Mouse (Mus musculus): ENCODE measurements around the gene Susd6. TPM values are rescaled to one million over a fixed set of nuclear protein-coding genes. Genes with fewer than 3 reads are reported as not detected.

The Susd6 gene
- total RNA-seq, 2 experiments from 2014 or later: 32.4 to 32.5 TPM

DNA sequence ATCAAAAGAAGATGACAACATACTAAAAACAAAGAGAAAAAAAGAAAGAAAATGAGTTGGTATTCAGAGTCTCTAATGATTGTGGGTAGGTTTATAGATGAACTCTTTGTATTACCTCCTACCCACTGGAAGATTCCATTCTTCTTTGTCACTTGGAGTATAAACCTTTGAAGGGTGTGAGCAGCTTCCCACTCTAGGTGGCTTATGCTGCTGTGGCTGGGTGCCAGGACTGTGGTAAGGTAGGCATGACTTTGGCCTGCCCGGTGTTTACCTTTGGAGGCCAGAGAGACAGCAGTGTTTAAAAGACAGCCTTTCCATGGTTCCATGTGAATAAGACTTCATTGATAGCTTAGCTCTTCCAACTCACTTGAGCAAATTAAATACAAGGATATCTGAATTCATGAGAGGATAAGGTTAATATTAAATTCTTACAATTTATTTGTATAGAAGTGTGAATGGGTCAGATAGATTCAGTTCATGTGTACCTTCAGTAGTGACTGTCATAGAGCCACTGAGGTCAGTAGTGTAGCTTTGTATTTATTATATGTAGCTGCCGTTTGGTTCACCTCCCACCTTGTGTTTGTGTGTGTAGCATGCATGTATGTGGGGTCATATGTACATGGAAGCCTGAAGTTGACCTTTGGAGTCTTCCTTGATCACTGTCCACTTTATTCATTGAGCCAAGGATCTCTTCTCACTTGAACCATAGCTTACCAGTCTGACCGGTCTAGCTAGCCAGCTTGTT lies 44.0 kb downstream of the Susd6 start:
- no peak for DNase-seq (ENCODE audit: low spot score in 2 of 2)

DNA sequence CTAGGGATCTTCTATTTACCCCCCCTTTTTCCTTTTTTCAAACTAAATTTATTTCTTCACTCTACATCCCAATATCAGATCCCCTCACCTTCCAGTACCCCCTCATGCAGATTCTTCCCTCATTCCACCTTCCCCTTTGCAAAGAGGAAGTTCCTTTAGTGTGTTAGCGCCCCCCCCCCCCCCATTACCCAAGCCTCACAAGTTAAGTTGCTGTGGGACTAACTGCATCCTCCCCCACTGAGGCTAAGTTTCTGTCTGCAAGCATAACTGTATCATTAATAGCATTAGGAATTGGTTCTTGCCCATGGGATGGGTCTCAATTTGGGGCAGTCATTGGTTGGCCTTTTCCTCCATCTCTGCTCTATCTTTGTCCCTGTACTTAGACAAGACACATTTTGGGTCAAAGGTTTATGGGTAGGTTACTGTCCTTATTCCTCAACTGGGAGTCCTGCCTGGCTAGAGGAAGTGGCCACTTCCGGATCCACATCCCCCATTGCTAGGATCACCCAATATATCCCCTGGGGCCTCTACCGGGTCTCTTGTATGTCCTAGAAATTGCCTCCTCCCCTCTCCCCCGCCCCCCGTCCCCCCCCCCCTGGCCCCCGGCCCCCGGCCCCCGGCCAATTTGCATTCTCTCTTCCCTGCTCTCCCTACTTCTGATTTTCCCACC lies 44.7 kb downstream of the Susd6 start:
- DNase-seq (ENCODE audit: low spot score in 2 of 2): no peak

DNA sequence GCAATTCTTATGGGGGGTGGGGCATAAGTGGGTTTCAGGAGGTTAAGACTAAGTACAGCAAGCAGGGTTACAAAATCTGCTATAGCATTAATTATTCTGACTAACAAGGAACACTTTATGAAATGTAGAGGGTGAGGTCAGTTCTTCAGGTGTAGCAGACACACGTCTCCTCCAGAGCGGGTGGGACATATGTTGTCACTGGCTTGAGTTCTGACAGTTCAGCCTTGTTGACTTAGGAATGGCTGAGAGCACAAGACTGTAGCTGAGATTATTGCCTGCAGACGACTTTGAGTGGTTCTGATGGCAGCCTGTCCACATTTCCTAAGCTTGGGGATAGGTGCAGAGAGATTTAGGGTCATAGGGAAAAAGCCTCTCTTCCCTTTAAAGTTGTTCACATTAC lies 47.3 kb downstream of the Susd6 start:
- DNase-seq (ENCODE audit: low spot score in 2 of 2): no peak

DNA sequence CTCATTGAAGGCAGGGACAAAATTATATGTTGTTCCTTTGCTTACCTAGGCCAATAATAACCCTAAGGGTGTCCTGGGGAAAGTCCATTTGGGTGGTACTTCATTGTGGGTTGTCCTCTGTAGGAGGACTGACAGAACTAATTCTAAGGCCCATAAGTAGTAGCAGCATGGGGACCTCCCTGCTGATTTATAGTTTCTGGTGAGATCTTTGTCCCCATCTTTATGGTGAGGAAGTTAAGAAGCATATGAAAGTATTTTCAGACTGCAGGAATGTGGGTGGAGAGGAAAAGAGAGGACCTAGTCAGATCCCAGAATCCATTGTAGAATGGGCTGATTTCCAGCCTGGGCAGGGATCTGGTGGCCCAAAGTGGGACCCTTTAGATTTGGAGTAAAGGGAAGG lies 48.0 kb downstream of the Susd6 start:
- DNase-seq (ENCODE audit: low spot score in 2 of 2): no peak

DNA sequence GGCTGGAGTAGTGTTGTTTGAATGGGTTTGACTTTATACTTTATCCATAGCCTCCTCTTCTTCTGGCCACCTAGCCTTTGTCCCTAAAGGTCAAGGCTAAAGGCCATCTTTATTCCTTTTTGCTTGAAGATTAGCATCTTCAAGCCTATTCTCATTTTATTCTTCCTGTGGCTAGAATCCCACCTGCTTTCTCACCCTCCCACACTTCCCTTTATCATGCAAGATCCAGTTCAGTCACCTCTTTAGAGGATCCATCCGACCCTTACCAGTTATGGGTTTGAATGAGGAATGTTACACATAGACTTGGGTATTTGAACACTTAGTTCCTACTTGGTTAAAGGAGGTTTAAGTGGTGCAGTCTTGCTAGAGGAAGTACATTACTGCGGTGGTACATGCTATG lies 48.5 kb downstream of the Susd6 start:
- no peak for DNase-seq (ENCODE audit: low spot score in 2 of 2)

DNA sequence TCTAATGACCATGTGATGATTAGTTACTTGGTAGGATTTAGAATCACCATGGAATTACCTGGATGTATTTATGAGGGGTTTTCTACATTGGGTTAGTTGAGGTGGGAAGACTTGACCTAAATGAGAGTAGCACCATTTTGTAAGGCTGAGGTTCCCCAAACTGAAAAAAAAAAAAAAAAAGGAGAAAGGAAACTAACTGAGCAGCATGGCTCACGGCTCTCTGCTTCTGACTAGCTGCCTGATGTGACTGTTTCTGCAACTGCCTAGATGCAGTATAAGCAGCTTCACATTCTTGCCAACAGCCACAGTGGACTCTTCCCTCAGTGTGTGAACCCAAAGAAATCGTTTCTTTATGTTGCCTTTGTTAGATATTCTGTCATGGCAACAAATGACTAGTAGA lies 49.3 kb downstream of the Susd6 start:
- no peak for DNase-seq (ENCODE audit: low spot score in 2 of 2)

DNA sequence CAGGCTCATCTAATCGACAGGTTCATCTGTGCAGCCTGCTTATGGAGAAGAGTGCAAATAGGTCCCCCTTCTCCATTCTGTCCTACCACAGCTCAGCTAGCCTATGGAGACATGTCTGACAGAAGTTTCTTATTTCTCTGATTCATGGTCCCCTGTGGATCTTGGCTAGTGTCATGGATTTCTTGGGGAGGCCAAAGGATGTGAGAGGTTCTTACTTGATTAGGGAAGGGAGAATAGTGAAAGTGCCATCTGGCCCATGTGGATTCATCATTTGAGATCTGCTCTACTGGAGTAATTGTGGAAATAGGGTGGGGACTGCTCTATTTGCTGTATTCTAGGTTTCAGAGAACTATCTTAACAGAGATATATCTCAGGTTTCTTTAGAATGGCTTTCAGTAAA lies 51.3 kb downstream of the Susd6 start:
- DNase-seq (ENCODE audit: low spot score in 2 of 2): no peak

DNA sequence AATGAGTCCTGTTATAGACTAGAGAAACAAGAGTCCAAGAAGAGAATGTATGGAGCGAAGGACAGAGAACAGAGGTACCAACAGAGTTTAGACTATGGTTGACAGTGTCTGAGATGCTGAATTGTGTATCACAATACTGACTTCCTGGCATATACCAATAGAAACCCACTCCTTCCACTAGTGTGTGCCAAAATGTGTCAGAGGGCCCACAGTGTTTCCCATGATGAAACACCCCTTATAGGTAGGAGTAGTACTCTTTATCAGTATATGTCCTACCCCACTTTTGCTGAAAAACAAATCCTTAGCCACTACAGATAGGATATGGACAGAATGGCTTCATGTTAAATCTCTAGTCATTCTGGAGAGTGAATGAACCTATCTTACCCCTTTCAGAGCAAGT lies 52.3 kb downstream of the Susd6 start:
- no peak for DNase-seq (ENCODE audit: low spot score in 2 of 2)

DNA sequence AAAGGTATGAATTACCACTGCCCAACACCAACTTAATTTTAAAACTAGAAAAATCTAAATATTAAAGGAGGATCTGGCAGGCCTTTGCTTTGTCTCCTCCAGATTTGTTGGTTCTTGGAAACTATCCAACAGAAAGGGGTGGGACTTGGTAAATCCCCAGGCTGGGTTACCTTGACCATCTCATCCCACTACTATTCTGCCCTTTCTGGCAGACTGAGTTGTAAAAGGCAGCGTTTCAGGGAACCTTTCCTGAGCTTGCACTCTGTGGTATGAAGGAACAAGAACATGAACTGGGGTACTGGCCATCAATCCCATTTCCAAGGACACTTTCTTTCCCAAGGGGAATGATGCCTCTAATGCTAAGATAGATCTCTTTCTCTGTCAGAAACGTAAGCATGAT lies 52.9 kb downstream of the Susd6 start:
- DNase-seq (ENCODE audit: low spot score in 2 of 2): no peak

DNA sequence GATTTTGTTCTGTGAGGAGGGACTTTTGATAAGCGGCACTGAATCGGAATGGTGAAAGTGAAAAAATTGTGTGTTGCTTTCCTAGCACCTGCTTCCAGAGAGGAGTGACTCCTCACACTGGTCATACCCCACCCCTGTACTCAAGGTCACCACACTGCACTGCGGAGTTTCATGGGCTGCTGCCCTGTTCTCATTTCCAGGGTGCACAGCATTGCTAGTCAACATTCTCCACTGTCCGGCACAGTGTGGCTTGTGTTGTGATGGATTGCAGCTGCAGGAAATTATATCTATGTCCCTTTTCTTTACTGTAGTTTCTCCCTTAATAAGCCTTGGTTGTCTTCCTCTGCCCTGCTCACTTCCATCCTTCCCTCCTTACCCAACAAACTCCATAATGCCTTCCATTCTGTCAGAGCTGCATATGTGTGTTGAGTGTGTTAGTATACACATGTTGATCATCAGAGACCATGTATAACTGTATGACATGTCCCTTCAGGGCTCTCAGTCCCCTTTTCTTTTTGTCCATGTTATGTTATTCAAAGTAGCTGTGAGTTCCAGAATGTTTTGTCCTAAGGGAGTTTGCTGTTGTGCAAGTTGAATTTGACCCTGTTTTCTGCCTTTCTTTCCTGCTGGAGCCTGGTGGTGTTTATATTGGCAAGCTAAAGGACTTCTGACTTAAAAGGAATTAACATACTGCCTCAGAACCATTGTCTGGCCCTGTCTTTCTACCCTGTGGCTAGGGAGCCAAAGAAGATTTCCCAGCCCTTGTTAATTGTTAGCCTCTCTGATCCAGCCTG lies 53.5 kb downstream of the Susd6 start:
- DNase-seq (ENCODE audit: low spot score in 2 of 2): no peak

DNA sequence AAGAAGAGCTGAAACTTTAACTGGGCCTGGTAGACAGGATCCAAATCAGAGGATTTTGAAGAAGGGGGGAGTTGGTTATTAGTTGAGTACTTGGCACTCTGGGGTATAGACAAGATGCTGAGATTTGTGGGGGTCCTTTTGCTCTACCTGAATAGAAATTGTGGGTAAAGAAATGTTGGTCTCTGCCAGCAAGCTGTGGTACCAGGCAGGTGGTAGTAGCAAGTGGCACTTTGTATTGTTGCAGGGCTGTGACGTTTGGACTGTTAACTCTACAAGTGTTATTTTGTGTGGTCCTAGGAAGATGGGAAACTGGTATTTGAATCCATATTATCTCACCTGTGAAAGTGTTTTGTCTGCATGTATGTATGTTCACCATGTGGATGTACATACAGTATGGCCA lies 55.6 kb downstream of the Susd6 start:
- DNase-seq (ENCODE audit: low spot score in 2 of 2): no peak

DNA sequence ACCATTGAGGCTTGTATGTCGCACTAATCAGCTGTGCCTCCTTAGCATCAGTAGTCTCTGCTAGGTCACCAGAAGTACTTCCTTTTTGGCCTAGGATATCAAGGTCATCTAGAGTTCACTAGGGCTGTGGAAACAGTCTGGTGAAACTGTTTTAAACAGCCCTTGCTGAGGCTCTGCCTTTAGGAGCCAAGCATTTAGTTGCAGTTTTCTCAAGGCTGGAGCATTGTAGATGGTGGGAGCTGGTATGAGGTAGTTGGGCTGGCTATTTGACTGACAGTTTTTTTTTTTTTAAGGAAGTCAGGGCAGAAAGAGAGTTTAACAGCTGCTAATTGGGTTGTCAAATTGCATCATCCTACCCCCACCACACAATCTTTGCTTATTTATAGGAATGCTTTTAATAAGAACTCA lies 56.6 kb downstream of the Susd6 start:
- no peak for DNase-seq (ENCODE audit: low spot score in 2 of 2)

DNA sequence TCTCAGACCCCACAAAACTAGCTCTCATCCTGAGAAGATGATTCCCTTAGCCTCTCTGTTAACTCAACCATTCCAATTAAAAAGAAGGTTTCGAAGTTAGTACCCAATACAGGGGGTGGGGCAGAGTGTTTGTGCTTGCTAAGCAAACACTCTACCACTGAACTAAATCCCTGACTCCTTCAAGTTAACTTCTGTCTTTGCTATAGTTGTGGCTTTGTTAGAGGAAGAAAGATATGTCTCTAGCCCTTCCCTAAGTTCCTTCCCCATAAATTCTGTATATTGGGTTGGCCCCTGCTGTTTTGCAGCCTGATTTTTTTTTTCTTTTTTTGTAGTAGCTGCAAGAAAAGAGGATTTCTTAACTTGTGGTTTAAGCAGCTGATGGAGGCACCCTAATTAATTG lies 61.7 kb downstream of the Susd6 start:
- DNase-seq (ENCODE audit: low spot score in 2 of 2): no peak

DNA sequence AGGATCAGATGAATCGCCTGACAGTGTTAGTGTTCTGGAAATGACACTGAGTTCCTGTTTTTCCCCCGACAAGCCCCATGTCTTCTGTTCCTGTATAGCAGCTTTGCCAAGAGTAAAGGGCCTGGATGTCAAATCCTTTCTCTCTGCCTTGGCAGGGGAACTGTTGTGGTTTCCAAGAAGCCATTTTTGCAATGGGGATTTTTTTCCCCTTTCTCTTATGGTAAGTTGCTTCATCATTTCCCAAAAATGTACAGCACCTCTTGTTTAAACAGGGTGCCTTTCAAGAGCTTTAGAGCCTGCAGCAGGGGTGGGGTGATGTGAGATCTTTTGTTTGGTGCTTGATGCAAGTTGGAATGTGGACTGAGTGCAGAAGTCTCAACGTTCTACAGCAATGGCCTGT lies 63.4 kb downstream of the Susd6 start:
- DNase-seq (ENCODE audit: low spot score in 2 of 2): no peak

DNA sequence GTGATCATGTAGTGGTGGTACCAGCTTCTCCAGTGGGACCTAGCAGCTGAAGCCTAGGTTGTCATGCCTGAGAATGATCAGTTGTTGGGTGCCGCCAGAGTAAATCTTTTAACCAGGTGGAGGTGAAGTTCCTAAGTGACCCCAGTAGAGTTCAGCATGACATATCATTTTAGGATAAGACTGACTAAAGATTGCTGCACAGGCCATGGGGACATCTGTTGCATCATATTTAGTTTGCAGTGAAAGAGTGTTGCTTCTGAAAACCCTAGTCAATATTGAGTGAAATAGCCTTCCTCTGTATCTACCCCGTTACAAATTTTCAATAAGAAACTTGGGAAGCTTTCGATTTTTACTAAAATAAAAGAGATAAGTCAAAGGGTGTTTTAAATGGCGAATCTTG lies 64.4 kb downstream of the Susd6 start:
- no peak for DNase-seq (ENCODE audit: low spot score in 2 of 2)

DNA sequence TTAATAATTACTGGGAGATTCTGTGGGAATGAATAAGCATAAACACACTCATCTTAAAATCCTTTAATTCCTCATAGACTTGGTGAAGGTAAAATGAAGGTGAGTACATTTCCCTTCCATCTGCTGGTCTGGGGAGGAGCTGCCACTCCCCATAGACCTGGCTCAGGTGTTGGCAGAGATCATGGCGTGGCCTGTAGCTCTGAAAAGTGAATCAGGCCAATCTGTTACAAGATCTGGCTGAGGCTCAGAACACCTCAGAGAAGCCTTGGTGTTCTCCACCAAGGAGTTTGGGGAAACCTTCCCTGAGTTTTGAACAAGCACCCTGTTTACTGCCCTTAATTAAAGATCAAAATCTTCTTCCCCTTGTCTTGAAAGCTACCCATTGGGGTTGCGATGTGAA lies 64.8 kb downstream of the Susd6 start:
- no peak for DNase-seq (ENCODE audit: low spot score in 2 of 2)

DNA sequence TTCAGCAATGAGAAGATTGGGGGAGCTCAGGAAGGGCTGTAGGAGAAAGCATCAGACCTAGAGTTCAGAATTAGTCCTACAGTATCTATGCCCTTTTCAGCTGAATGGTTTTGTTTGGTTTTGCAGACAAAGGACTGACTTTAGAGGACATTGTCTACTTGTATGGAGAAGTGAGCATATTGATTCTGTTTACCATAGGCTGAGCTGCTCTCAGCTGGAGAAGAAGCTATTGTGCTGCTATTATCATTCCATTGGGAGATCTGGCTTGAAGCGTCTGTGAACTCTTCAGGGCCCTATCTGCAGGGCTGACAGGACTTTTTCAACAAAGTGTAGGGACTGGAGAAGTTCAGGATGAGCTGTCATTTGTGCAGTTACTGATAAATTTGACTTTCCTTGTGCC lies 65.3 kb downstream of the Susd6 start:
- no peak for DNase-seq (ENCODE audit: low spot score in 2 of 2)

DNA sequence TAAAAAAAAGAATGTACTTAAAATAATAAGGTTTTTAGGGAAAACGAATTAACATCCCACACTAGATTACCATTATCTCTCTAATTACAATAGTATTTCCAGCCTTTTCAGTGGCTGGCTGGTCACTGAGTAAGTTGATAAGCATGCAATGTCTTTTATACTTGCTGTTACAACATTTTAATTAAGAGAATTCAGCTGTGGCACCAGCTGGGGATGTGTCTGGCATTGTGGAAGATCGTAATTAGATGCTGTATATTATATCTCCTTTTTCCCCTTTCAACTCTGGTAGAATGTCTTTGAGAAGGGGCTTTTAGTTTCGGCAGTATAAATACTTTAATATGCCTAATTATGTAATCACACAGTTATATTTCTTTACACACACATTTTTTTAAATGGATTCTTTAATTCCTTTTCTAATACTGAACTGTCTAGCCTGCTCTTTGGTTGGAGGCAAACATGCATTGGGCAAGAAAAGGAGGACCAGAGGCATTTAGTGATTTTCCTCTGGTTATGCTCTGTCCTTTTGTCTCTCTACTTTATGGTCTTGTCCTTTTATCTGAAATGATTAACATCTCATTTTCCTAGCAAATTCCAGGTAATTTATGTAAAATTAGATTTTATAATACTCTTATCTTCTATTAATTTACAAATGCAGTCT lies 67.5 kb downstream of the Susd6 start:
- no peak for DNase-seq (ENCODE audit: low spot score in 2 of 2)

DNA sequence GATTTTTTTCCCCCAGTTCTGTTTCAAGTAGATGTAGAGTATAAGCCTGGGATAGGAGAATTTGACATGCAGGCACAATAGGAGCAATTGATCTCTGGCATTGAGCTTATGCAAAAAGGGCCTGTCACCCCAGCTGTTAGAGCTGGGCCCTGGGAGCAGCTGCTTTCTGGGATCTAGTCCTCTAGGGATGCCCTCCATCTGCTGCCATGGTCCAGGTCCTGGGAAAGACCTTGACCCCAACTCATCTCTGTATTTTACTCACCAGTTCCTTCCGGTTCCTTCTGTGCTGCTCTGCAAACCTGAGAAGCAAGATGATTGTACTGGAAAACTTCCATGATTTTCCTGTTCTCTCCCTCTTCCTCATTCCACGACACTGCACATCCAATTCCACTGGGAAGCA lies 68.0 kb downstream of the Susd6 start:
- no peak for DNase-seq (ENCODE audit: low spot score in 2 of 2)

DNA sequence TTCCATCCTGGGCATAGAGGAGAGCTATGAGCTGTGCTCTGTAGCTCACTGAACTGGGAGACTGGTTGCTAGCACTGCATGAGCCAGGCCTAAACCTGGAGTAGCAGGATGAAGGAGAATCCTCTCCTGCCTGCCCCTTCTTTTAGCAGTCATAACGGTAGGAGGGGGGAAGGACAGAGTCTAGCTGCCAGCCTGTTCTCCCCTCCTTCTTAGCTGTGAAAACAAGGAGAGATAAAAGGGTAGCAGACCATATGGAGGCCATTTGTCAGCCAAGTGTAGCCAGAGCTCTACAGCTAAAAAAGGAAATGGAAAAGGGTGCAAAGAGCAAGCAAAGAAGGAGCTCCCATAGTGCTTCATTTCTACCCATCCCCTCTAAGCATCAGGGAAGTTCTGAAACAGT lies 71.6 kb downstream of the Susd6 start:
- DNase-seq (ENCODE audit: low spot score in 2 of 2): no peak

DNA sequence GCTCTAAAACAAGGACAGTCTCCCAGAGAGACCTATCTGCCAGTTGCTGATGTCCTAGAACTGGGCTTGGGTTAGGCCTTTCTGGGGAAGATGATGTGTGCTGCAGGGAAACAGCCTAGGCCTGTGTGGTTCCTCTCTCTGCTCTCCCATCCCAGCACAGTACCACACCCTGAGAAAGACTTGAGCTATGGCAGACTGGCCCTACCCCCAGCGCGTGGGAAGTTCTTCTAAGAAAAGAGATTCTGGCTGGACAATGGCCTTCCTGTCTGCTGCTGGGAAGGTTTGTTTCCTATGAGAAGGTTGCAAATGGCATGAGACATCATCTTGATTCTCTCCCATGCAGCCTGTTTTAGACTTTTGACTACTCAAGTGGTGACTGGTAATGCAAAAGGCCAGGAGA lies 73.1 kb downstream of the Susd6 start:
- no peak for DNase-seq (ENCODE audit: low spot score in 2 of 2)

DNA sequence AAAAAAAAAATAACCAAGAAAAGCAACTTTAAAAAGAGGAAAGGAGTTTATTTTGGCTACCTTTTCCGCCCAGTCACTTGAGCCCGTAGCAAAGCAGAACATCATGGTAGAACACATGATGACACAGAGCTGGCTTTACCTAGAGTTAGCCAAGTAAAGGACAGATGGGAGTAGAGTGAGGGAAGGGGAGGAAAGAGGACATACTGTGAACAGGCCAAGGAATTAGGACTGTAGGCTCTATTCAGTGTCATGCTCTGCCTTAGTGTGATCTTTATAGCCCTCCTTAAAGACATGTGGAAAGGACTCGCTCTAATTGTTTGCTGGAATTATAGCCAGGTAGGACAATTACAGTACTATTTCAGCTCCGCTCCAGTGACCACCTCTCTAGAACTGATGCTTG lies 74.9 kb downstream of the Susd6 start:
- no peak for DNase-seq (ENCODE audit: low spot score in 2 of 2)
